Mouse (Mus musculus) heart, adult 2 months (tissue): ENCODE results near the gene Bud23.

Experiments
- CTCF ChIP-seq: fragments of 200-600 bp; IDR thresholded peaks from 2 replicates; pipeline ENCODE4 v1.8.1; 2022; ENCODE audit warnings: antibody characterized with exemption, mild to moderate bottlenecking, moderate library complexity
- EP300 ChIP-seq: fragments of 200-500 bp; IDR thresholded peaks from 2 replicates; pipeline ENCODE4 v1.6.1; 2011; ENCODE audit warnings: low read depth, low read length, control low read depth; ENCODE audit not compliant: insufficient read depth
- POLR2A ChIP-seq: fragments of 200-500 bp; IDR thresholded peaks from 2 replicates; pipeline ENCODE4 v1.6.1; 2011; ENCODE audit warnings: mild to moderate bottlenecking, low read depth, low read length, control low read depth; ENCODE audit not compliant: insufficient read depth

GRCm38 (mm10) chr5:135072061-135072460, 7.3 kb upstream of the Bud23 start:
- TF ChIP-seq EP300 = no peak
- TF ChIP-seq POLR2A = no peak
- no peak for TF ChIP-seq CTCF
